Comparison of ENCODE assay signal across 8 mouse cellular contexts in genomic region chr7:128459791-128460130, GRCm38 (mm10). TPM values are rescaled to one million over a fixed set of nuclear protein-coding genes. Genes with fewer than 3 reads are reported as not detected.
DNase-seq lines count a peak whose midpoint lies in the region; ATAC-seq and TF ChIP-seq lines count a peak whose summit lies in the region.

No protein-coding gene starts in this region.

- TF ChIP-seq EP300 in CH12.LX (IDR thresholded peaks at IDR 0.05; ENCODE audit: low read length): no peak
- no peak for TF ChIP-seq EP300 in liver, embryonic 14.5 days (IDR thresholded peaks at IDR 0.05; ENCODE audit: low read depth)

- H3K27ac ChIP-seq in CH12.LX (ENCODE audit: insufficient read depth, low read depth): no peak overlapping the region
- no peak overlapping the region for H3K27ac ChIP-seq in forebrain, embryonic 13.5 days
- H3K27ac ChIP-seq in liver, embryonic 14.5 days: peak overlapping the region; percentile 93

- dilution Hi-C loops in CH12.LX (cut with MboI; ENCODE audit: extremely low pct_ligation_motif_present, extremely low pct_unique_long_range_greater_than_20kb, low sequenced_read_pairs): no loop called here

- ATAC-seq in forebrain, embryonic 13.5 days: no peak
- no peak for ATAC-seq in liver, embryonic 14.5 days (ENCODE audit: insufficient read depth)

- no peaks in the 10 kb centered on the region for H3K9me3 ChIP-seq in CH12.LX (replicated peaks; ENCODE audit: low read length)
- no peaks in the 10 kb centered on the region for H3K9me3 ChIP-seq in forebrain, embryonic 13.5 days (replicated peaks)
- no peaks in the 10 kb centered on the region for H3K9me3 ChIP-seq in liver, embryonic 14.5 days (ENCODE audit: control insufficient read depth, low read length)

- peaks cover 6 to 37% of the 10 kb centered on the region in 2 experiments; a peak in 3 of 4 replicates for H3K4me1 ChIP-seq in CH12.LX (ENCODE audit: control insufficient read depth in 1 of 2, insufficient read depth in 2 of 2)
- peaks cover 31% of the 10 kb centered on the region for H3K4me1 ChIP-seq in forebrain, embryonic 13.5 days
- peaks cover 10 to 14% of the 10 kb centered on the region in 2 experiments for H3K4me1 ChIP-seq in liver, embryonic 14.5 days (replicated peaks; ENCODE audit: control insufficient read depth in 2 of 2, insufficient read depth in 2 of 2, low read length in 1 of 2)

- peaks cover 0 to 4% of the 10 kb centered on the region in 2 experiments for H3K36me3 ChIP-seq in CH12.LX (replicated peaks in 1 of 2; ENCODE audit: control insufficient read depth in 1 of 2, insufficient read depth in 1 of 2, low read length in 1 of 2)
- H3K36me3 ChIP-seq in forebrain, embryonic 13.5 days (ENCODE audit: poor library complexity, severe bottlenecking): 0 out of 2 replicates have a peak, but pooled peaks cover under 1% of the 10 kb centered on the region
- H3K36me3 ChIP-seq in liver, embryonic 14.5 days (replicated peaks; ENCODE audit: control insufficient read depth, insufficient read depth, low read depth): peaks cover 1% of the 10 kb centered on the region; the same call in 1 of the 2 replicates

- WGBS in forebrain, embryonic 13.5 days: 11% methylated on average over 4 of the region's 4 CpGs
- WGBS in liver, embryonic 14.5 days (ENCODE audit: insufficient replicate concordance): 19% methylated on average over 4 of the region's 4 CpGs

- peak overlapping the region; percentile 73 to 86 (median 78) for H3K4me3 ChIP-seq in CH12.LX (replicated peaks in 1 of 3; ENCODE audit: low read depth in 2 of 3, low read length in 2 of 3, poor library complexity in 1 of 3)
- peak overlapping the region; percentile 75 for H3K4me3 ChIP-seq in forebrain, embryonic 13.5 days
- peak overlapping the region; percentile 84 to 94 for H3K4me3 ChIP-seq in liver, embryonic 14.5 days (ENCODE audit: insufficient read depth in 1 of 2, low read depth in 2 of 2, low read length in 2 of 2)

- TF ChIP-seq RAD21 in CH12.LX (IDR thresholded peaks at IDR 0.05; ENCODE audit: low read depth, low read length): no peak

- H3K79me2 ChIP-seq in CH12.LX (replicated peaks; ENCODE audit: control insufficient read depth, extremely low read depth, insufficient read depth, poor library complexity, severe bottlenecking): peaks cover 34% of the 10 kb centered on the region

- peak; percentile 28 for DNase-seq in cerebellum, adult 9-11 months
- no peak for DNase-seq in cerebellum, adult 11-12 months
- peak; percentile 13 for DNase-seq in CH12.LX (ENCODE audit: extremely low read depth)
- peak in 1 of 3 experiments; percentile 34 for DNase-seq in liver, embryonic 14.5 days (ENCODE audit: low read depth in 3 of 3, low spot score in 3 of 3)
- DNase-seq in gastrocnemius, adult 8-10 months (ENCODE audit: low spot score in 2 of 2): no peak
- no peak for DNase-seq in adrenal gland, adult 2 months
- DNase-seq in right cerebral cortex, postnatal 25 days: no peak

- peak overlapping the region; percentile 73; the same call in 1 of the 2 replicates for H3K9ac ChIP-seq in CH12.LX (ENCODE audit: insufficient read depth, low read depth)
- H3K9ac ChIP-seq in forebrain, embryonic 13.5 days: peak overlapping the region; percentile 86
- H3K9ac ChIP-seq in liver, embryonic 14.5 days (replicated peaks): peak overlapping the region; percentile 93

- in situ Hi-C loops in CH12.LX (cut with MboI; ENCODE audit: low pct_ligation_motif_present, low pct_unique_long_range_greater_than_20kb, low sequenced_read_pairs): loop anchor here (5.0 to 10.0 kb wide), 2 partner anchors 83 to 245 kb away; no protein-coding TSS in a partner anchor

- TF ChIP-seq CTCF in CH12.LX (conservative IDR thresholded peaks at IDR 0.05 in 1 of 2, IDR thresholded peaks at IDR 0.05 in 1 of 2; ENCODE audit: low read depth in 2 of 2, low read length in 2 of 2): no peak
- TF ChIP-seq CTCF in liver, embryonic 14.5 days (IDR thresholded peaks at IDR 0.05; ENCODE audit: low read depth): no peak

- H3K27me3 ChIP-seq in CH12.LX (replicated peaks): no peaks in the 10 kb centered on the region
- H3K27me3 ChIP-seq in forebrain, embryonic 13.5 days: no peaks in the 10 kb centered on the region
- H3K27me3 ChIP-seq in liver, embryonic 14.5 days (ENCODE audit: control insufficient read depth, insufficient read depth, low read length): no peaks in the 10 kb centered on the region

- no peak for TF ChIP-seq POLR2A in CH12.LX (IDR thresholded peaks at IDR 0.05; ENCODE audit: low read depth, low read length)

- H3K4me2 ChIP-seq in CH12.LX (ENCODE audit: insufficient read depth, low read depth, poor library complexity, severe bottlenecking): peak overlapping the region; percentile 76
- H3K4me2 ChIP-seq in forebrain, embryonic 13.5 days: peak overlapping the region; percentile 75
- peak overlapping the region; percentile 83 for H3K4me2 ChIP-seq in liver, embryonic 14.5 days (ENCODE audit: low read depth)

TF ChIP-seq in CH12.LX, 34 proteins besides CTCF, POLR2A, EP300 and RAD21:
- TF ChIP-seq CHD2 (IDR thresholded peaks at IDR 0.05; ENCODE audit: low read length) (no peak), JUN (IDR thresholded peaks at IDR 0.05; ENCODE audit: insufficient read depth, low read depth, low read length) (no peak), CHD1 (IDR thresholded peaks at IDR 0.05; ENCODE audit: low read depth, low read length) (no peak), SIN3A (IDR thresholded peaks at IDR 0.05; ENCODE audit: low read length) (no peak), HCFC1 (IDR thresholded peaks at IDR 0.05; ENCODE audit: low read depth, low read length) (no peak), ZKSCAN1 (IDR thresholded peaks at IDR 0.05; ENCODE audit: borderline replicate concordance, low read depth, low read length) (no peak)

RNA-seq across cellular contexts. Expression of gene Tial1, which starts 1.8 kb away (rescaled TPM):
- 42.6 and 43.2 TPM in 2 replicates for total RNA-seq in CH12.LX (2012; rRNA removed)
- 52.9 and 53.4 TPM in 2 replicates for total RNA-seq in CH12.LX (2014; rRNA removed)
- 83.8 and 101 TPM in 2 replicates for polyA plus RNA-seq in CH12.LX (2012; ENCODE audit: insufficient read length, low read depth)
- polyA plus RNA-seq in forebrain, embryonic 13.5 days (2015; fragmentation: Nextera tagmentation; extraction: Ambion mirVana): 36.5 and 36.6 TPM in 2 replicates
- 32.7 and 55.3 TPM in 2 replicates for polyA plus RNA-seq in liver, embryonic 14.5 days (2012; rRNA removed)
- polyA plus RNA-seq in liver, embryonic 14.5 days (2014; fragmentation: Nextera tagmentation; extraction: Ambion mirVana): 15.2 and 15.5 TPM in 2 replicates
- total RNA-seq in gastrocnemius, adult 8-10 months (2022): 10 to 100 TPM; 41.1 to 48.7 (median 44.1) TPM
- total RNA-seq in adrenal gland, adult 2 months (2021): 10 to 100 TPM; 73.1 to 96.3 TPM
- 26.4 and 33.0 TPM in 2 replicates for polyA plus RNA-seq in adrenal gland, adult 2 months (2012; rRNA removed)

RNA-seq across cellular contexts. Expression of gene Rgs10, which starts 41.2 kb away (rescaled TPM):
- 7.4 and 11.7 TPM in 2 replicates for total RNA-seq in CH12.LX (2012; rRNA removed)
- 4.3 and 6.5 TPM in 2 replicates for total RNA-seq in CH12.LX (2014; rRNA removed)
- polyA plus RNA-seq in CH12.LX (2012; ENCODE audit: insufficient read length, low read depth): 5.4 and 8.3 TPM in 2 replicates
- polyA plus RNA-seq in forebrain, embryonic 13.5 days (2015; fragmentation: Nextera tagmentation; extraction: Ambion mirVana): 10.2 and 11.5 TPM in 2 replicates
- 24.4 and 36.3 TPM in 2 replicates for polyA plus RNA-seq in liver, embryonic 14.5 days (2012; rRNA removed)
- polyA plus RNA-seq in liver, embryonic 14.5 days (2014; fragmentation: Nextera tagmentation; extraction: Ambion mirVana): 45.8 and 53.0 TPM in 2 replicates
- 1 to 10 TPM in 2 of 4 experiments, under 1 TPM in 2; 0.77 to 4.1 (median 1.3) TPM for total RNA-seq in gastrocnemius, adult 8-10 months (2022)
- total RNA-seq in adrenal gland, adult 2 months (2021): 10 to 100 TPM; 10.5 to 23.8 TPM
- polyA plus RNA-seq in adrenal gland, adult 2 months (2012; rRNA removed): 9.1 and 11.9 TPM in 2 replicates

Comparison
In these comparisons a context has a peak if more than half of its experiments do, and no peak if none do; other contexts are left out.
1. DNase-seq: peak in cerebellum, adult 9-11 months (single experiment) and CH12.LX (single experiment); none in cerebellum, adult 11-12 months (single experiment), gastrocnemius, adult 8-10 months (0 of 2), adrenal gland, adult 2 months (single experiment) and right cerebral cortex, postnatal 25 days (single experiment).
2. Peak in every context shown above with its lines, with median percentiles within 50 percentile points of each other: H3K4me2 ChIP-seq, H3K4me3 ChIP-seq and H3K9ac ChIP-seq.